Mouse (Mus musculus) liver, postnatal 0 days (tissue): Measurements from ENCODE around the gene Evi2b.

Experiments
- CTCF ChIP-seq: sonication (generic); IDR thresholded peaks from 2 replicates; pipeline ENCODE4 v1.5.1; 2016; ENCODE audit warnings: antibody characterized with exemption, low read depth
- EP300 ChIP-seq: IDR thresholded peaks from 2 replicates; pipeline ENCODE4 v1.6.1; 2016; ENCODE audit warnings: antibody characterized with exemption, low read depth, mild to moderate bottlenecking

- TF ChIP-seq CTCF (no peak), EP300 (no peak)
Measured at GRCm38 (mm10) chr11:79522944-79523343, 618 bp downstream of the Evi2b start.
